Mouse (Mus musculus) E14TG2a.4 (cell line): ENCODE results near the gene Tmem270.

Experiments
- CTCF ChIP-seq: conservative IDR thresholded peaks from 2 replicates; pipeline ENCODE4 v1.5.1; 2014; ENCODE audit warnings: low read length
- POU5F1 ChIP-seq: IDR thresholded peaks from 2 replicates; pipeline ENCODE4 v1.6.1; 2014; ENCODE audit warnings: low read length, borderline replicate concordance

GRCm38 (mm10) chr5:134852873-134853272 lies 53.7 kb downstream of the Tmem270 start:
- TF ChIP-seq CTCF (no peak), POU5F1 (no peak)
